Mouse (Mus musculus) intestine, embryonic 16.5 days (tissue): ENCODE measurements around the gene Gm4779. TPM values are rescaled to one million over a fixed set of nuclear protein-coding genes. Genes with fewer than 3 reads are reported as not detected.

Source experiments
- ATAC-seq: fragments of 200-750 bp; cut with Nextera tagmentation; 2 replicates; pipeline ENCODE4 v1.8.0; 2017; ENCODE audit warnings: moderate TSS enrichment, moderate library complexity
- H3K27ac ChIP-seq: fragments of 300-500 bp; sonication (generic); 2 replicates; pipeline ENCODE4 v1.5.1; 2014; ENCODE audit warnings: mild to moderate bottlenecking, low read length
- H3K27me3 ChIP-seq: fragments of 300-500 bp; sonication (generic); replicated peaks from 2 replicates; pipeline ENCODE4 v1.6.1; 2014; ENCODE audit warnings: low read length, control low read depth, mixed read lengths; ENCODE audit not compliant: control insufficient read depth, insufficient read depth
- H3K36me3 ChIP-seq: fragments of 300-500 bp; sonication (generic); 2 replicates; pipeline ENCODE4 v1.6.1; 2014; ENCODE audit warnings: low read length, control low read depth; ENCODE audit not compliant: control insufficient read depth, insufficient read depth
- H3K4me1 ChIP-seq: fragments of 300-500 bp; sonication (generic); 2 replicates; pipeline ENCODE4 v1.6.1; 2014; ENCODE audit warnings: low read length, control low read depth, mixed read lengths; ENCODE audit not compliant: control insufficient read depth, insufficient read depth
- H3K4me2 ChIP-seq: fragments of 300-500 bp; sonication (generic); 2 replicates; pipeline ENCODE4 v1.6.1; 2014; ENCODE audit warnings: low read depth, low read length, control low read depth
- H3K4me3 ChIP-seq: fragments of 300-500 bp; sonication (generic); 2 replicates; pipeline ENCODE4 v1.5.1; 2014; ENCODE audit warnings: mild to moderate bottlenecking, low read length
- H3K9ac ChIP-seq: fragments of 300-500 bp; sonication (generic); 2 replicates; pipeline ENCODE4 v1.6.1; 2014; ENCODE audit warnings: low read depth, low read length
- H3K9me3 ChIP-seq: fragments of 300-500 bp; sonication (generic); 2 replicates; pipeline ENCODE4 v1.6.1; 2016; ENCODE audit warnings: low read length, control low read depth; ENCODE audit not compliant: control insufficient read depth
- WGBS: fragments of 180-500 bp; shearing (Covaris S2); extraction: QIAGEN DNeasy Blood & Tissue Kit; methylation state at CpG from one replicate; pipeline ENCODE4 v1.1.7; 2014; 5-methylcytosine and 5-hydroxymethylcytosine counted together
- polyA plus RNA-seq: library from polyadenylated mRNA; unstranded; fragments of >200 nt; fragmentation: Nextera tagmentation; extraction: Ambion mirVana; gene quantifications from 2 replicates; pipeline ENCODE4 v1.2.1, GENCODE M21; 2015

Gene Gm4779
- polyA plus RNA-seq, 1 experiment from 2014 or later, result 0.16 TPM

- no peak overlapping the region for H3K4me3 ChIP-seq
- H3K36me3 ChIP-seq, result no peaks in the 10 kb centered on the region
- H3K4me1 ChIP-seq, result no peaks in the 10 kb centered on the region
- no peak overlapping the region for H3K4me2 ChIP-seq
- H3K9ac ChIP-seq, result no peak overlapping the region
- no peaks in the 10 kb centered on the region for H3K27me3 ChIP-seq
- H3K27ac ChIP-seq, result no peak overlapping the region
- H3K9me3 ChIP-seq, result no peaks in the 10 kb centered on the region
- no peak for ATAC-seq
- WGBS, result 81% methylated on average over 4 of the region's 4 CpGs
Measured at GRCm38 (mm10) chrX:101765111-101765510, 29.1 kb downstream of the Gm4779 start.

GRCm38 (mm10) chrX:101764621-101765020 lies 29.6 kb downstream of the Gm4779 start:
- no peak overlapping the region for H3K9ac ChIP-seq
- H3K4me3 ChIP-seq, result no peak overlapping the region
- no peak overlapping the region for H3K4me2 ChIP-seq
- H3K36me3 ChIP-seq, result no peaks in the 10 kb centered on the region
- H3K4me1 ChIP-seq, result no peaks in the 10 kb centered on the region
- ATAC-seq, result no peak
- no peaks in the 10 kb centered on the region for H3K9me3 ChIP-seq
- no peak overlapping the region for H3K27ac ChIP-seq
- 75% methylated on average over 5 of the region's 5 CpGs for WGBS
- no peaks in the 10 kb centered on the region for H3K27me3 ChIP-seq

DNA sequence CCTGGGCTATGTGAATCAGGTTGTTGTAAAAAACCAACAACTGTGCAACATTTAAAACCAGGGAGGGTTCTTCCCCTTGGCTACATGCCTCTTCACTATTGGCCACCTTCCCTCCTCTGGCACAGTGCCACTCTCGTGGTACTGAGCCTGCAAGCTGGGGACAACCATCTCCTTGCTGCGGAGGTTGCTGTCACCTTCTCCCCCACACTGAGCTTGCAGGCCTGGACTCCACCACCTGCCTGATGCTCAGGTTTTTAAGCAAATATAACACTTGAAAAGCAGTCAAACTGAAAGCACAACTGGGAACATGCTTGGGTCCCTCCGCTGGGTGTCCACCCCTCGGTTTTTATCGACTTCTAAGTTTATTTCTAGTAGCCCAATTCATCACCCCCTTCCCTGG lies 39.7 kb downstream of the Gm4779 start:
- no peak overlapping the region for H3K27ac ChIP-seq
- 73% methylated on average over 5 of the region's 5 CpGs for WGBS
- no peak overlapping the region for H3K4me2 ChIP-seq
- H3K4me1 ChIP-seq, result no peaks in the 10 kb centered on the region
- no peaks in the 10 kb centered on the region for H3K36me3 ChIP-seq
- H3K9ac ChIP-seq, result no peak overlapping the region
- no peak for ATAC-seq
- peaks cover 3% of the 10 kb centered on the region; the same call in 1 of the 2 replicates for H3K27me3 ChIP-seq
- no peaks in the 10 kb centered on the region for H3K9me3 ChIP-seq
- no peak overlapping the region for H3K4me3 ChIP-seq

- H3K9ac ChIP-seq, result no peak overlapping the region
- no peaks in the 10 kb centered on the region for H3K36me3 ChIP-seq
- ATAC-seq, result peak; percentile 21; the same call in 1 of the 2 replicates
- 0 out of 2 replicates have a peak, but pooled peaks cover 8% of the 10 kb centered on the region for H3K27me3 ChIP-seq
- H3K4me3 ChIP-seq, result no peak overlapping the region
- WGBS, result 72% methylated on average over 4 of the region's 4 CpGs
- H3K4me2 ChIP-seq, result no peak overlapping the region
- H3K4me1 ChIP-seq, result no peaks in the 10 kb centered on the region
- no peak overlapping the region for H3K27ac ChIP-seq
- H3K9me3 ChIP-seq, result no peaks in the 10 kb centered on the region
Measured at GRCm38 (mm10) chrX:101750144-101750543, 44.1 kb downstream of the Gm4779 start.

- H3K27me3 ChIP-seq, result peaks cover 10% of the 10 kb centered on the region; the same call in 1 of the 2 replicates
- ATAC-seq, result no peak
- H3K4me2 ChIP-seq, result no peak overlapping the region
- no peak overlapping the region for H3K9ac ChIP-seq
- no peaks in the 10 kb centered on the region for H3K9me3 ChIP-seq
- no peaks in the 10 kb centered on the region for H3K36me3 ChIP-seq
- 76% methylated on average over 2 of the region's 2 CpGs for WGBS
- H3K4me1 ChIP-seq, result no peaks in the 10 kb centered on the region
- H3K4me3 ChIP-seq, result no peak overlapping the region
- H3K27ac ChIP-seq, result no peak overlapping the region
Measured at GRCm38 (mm10) chrX:101741064-101741433, 53.2 kb downstream of the Gm4779 start.

DNA sequence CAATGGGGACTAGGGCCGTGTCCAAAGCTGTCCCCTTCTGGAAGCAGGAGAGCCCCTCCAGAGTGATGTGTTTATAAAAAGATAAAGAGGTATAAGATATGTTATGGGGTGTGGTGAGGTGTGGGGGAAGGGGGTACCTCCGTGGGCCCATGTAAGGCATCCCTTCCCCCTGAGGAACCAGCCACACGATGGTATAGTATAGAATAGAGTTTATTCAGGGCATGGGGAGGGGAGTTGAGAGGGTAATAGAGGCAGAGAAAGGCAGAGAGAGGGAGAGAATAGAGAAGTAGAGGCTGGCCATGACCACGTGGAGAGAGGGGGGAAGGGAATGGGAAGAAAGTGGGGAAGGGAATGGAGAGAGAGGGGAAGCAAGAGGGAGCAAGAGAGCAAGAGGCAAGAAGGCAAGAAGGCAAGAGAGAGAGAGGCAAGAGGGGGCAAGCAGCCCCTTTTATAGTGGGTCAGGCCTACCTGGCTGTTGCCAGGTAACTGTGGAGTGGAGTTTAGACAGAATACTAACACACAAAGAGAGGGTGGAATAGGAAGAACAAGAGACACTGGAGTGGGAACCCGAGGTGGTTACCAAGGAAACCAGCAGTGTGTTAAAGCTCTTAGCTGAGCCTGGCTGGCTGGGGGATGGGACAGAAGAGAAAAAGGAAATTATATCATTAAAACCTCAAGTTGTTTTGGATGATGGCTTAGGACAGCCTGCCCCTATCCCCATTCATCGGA lies 53.7 kb downstream of the Gm4779 start:
- no peak overlapping the region for H3K4me2 ChIP-seq

More for the DNA sequence above, 53.7 kb downstream of the Gm4779 start:
- no peak overlapping the region for H3K27ac ChIP-seq
- WGBS, result 43% methylated on average over 6 of the region's 6 CpGs
- H3K27me3 ChIP-seq, result peaks cover 10% of the 10 kb centered on the region; the same call in 1 of the 2 replicates
- no peaks in the 10 kb centered on the region for H3K36me3 ChIP-seq
- H3K9me3 ChIP-seq, result no peaks in the 10 kb centered on the region
- no peak overlapping the region for H3K4me3 ChIP-seq
- no peak overlapping the region for H3K9ac ChIP-seq
- no peaks in the 10 kb centered on the region for H3K4me1 ChIP-seq
- no peak for ATAC-seq

Other genes with a start within 250 kb of the Gm4779 start
- gene Ogt, start 154.4 kb downstream of the Gm4779 start, polyA plus RNA-seq, result 94.0 and 96.5 TPM in 2 replicates
- gene Cxcr3, start 60.2 kb downstream of the Gm4779 start, polyA plus RNA-seq, result 0.91 and 0.98 TPM in 2 replicates
- 0.26 TPM in 1 of 2 replicates, not detected in the other for gene 8030474K03Rik, start 233 bp upstream of the Gm4779 start, polyA plus RNA-seq
- 5.4 and 6.9 TPM in 2 replicates for gene Nhsl2, start 55.0 kb upstream of the Gm4779 start, polyA plus RNA-seq